Mouse (Mus musculus) heart, adult 11 months (tissue): ENCODE data around the gene Arhgap17.

Experiments
- DNase-seq: peaks from one replicate; pipeline ENCODE4 v3.0.0; 2022

Gene Arhgap17

GRCm38 (mm10) chr7:123369759-123370481 is at the start of gene Arhgap17, which contains the start of gene Lcmt1:
TSS of gene Arhgap17 (minus strand) at chr7:123369915.
TSS of gene Lcmt1 (plus strand) at chr7:123369784.
- DNase-seq, result peak; percentile 100

GRCm38 (mm10) chr7:123417661-123418060 is 47.9 kb upstream of the Arhgap17 start:
- peak; percentile 36 for DNase-seq

DNA sequence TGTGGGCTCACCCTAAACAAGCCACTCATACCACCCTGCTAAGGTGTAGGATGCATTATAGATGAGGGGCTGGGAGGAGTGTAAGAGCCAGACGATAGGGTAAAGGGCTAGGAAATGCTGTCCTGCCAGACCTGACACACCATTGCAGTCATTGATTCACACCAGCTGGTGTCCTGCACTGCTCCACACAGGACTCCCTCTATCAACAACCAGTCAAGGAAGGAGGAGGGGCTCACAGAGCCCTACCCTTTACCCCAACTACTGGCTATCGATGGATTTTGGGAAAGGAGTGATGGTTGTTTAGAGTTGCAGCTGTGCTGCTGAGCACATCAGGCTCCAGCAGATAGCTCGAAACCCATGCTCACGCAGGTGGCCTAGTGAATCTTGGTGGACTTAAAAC is 47.1 kb upstream of the Arhgap17 start:
- peak; percentile 85 for DNase-seq

- DNase-seq, result peak; percentile 68
These were observed 42.4 kb upstream of the Arhgap17 start for GRCm38 (mm10) chr7:123412143-123412542.

DNA sequence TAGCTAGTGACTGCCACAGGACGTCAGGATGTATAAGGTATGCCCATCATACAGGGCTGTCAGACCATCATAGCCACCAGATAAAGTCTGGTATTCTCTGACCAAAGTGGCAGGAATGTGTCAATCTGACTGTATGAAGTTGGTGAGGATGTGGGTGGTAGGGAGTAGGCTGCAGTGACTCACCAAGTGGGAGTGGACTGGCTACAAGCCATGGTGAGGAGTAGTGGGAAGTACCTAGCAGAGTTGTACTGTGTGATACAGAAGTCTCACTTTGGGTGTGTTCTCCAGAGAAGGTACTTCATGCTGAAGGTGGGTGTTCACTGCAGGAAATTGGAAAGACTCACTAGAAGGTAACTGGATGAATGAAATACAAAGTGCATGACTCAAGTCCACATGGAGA is 41.4 kb upstream of the Arhgap17 start:
- peak; percentile 93 for DNase-seq

GRCm38 (mm10) chr7:123410502-123410901 is 40.8 kb upstream of the Arhgap17 start:
- peak; percentile 42 for DNase-seq

GRCm38 (mm10) chr7:123406988-123407387 is 37.3 kb upstream of the Arhgap17 start:
- DNase-seq, result no peak

GRCm38 (mm10) chr7:123405619-123406018 is 35.9 kb upstream of the Arhgap17 start:
- no peak for DNase-seq

DNA sequence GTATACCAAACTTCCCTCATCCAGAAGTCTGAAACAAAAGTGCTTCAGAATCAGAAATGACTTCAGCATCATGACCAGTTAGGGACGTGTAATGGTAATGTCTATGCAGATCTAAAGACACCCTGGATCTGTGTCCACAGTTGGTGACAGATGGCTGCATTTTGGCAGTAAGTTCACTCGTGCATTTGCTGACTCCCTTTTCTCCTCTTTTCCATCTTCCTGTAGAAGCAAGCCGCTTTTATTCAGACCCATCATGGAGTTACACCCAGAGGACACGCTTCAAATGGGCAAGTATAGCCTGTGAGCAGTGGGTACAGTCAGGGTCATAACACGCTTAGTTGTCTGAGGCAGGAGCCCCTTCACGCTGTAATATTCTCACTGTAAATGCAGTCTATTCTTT is 34.5 kb upstream of the Arhgap17 start:
- no peak for DNase-seq

GRCm38 (mm10) chr7:123401121-123401520 is 31.4 kb upstream of the Arhgap17 start:
- no peak for DNase-seq

- no peak for DNase-seq
These were observed 29.6 kb upstream of the Arhgap17 start for GRCm38 (mm10) chr7:123399286-123399685.

DNA sequence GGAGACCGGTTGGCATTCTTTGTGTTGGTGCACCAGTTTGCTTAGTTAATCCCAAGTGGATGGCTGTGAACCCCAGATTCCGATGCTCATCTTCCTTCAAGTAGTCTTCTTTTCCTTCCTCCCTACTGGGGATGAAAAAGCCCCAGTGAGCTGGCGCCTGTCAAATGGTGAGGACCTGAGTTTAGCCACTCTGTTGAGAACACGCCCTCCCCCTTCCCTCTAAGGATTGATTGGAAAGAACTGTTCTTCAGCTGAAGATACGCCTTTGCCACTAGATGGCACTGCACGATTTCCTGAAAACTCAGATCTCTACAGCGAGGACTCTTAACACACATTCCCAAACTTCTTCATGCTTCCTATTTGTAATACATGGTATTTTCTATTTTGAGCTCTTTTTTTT is 29.1 kb upstream of the Arhgap17 start:
- no peak for DNase-seq

DNA sequence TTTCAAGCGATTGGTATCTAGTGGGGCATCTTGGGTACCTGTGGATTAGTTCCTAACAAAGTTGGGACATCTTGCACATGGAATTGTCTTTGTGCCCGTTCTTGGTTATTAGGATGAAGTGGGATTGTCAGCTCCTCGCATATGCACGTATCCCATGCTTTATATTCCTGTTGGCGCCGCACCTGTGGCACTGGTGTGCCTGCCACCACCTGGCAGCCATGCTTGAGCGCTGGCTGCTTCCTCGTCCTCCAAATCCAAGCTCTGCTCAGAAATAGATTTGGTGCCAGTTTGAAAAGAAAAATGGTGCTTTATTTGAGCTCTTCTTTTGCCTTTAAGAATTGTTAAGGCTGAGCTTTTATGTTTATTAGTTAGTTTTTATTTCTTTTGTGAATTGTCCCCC is 28.2 kb upstream of the Arhgap17 start:
- DNase-seq, result no peak

GRCm38 (mm10) chr7:123397369-123397768 is 27.7 kb upstream of the Arhgap17 start:
- peak; percentile 89 for DNase-seq

- peak; percentile 65 for DNase-seq
These were observed 27.2 kb upstream of the Arhgap17 start for GRCm38 (mm10) chr7:123396900-123397299.

GRCm38 (mm10) chr7:123394271-123394670 is 24.6 kb upstream of the Arhgap17 start:
- no peak for DNase-seq

DNA sequence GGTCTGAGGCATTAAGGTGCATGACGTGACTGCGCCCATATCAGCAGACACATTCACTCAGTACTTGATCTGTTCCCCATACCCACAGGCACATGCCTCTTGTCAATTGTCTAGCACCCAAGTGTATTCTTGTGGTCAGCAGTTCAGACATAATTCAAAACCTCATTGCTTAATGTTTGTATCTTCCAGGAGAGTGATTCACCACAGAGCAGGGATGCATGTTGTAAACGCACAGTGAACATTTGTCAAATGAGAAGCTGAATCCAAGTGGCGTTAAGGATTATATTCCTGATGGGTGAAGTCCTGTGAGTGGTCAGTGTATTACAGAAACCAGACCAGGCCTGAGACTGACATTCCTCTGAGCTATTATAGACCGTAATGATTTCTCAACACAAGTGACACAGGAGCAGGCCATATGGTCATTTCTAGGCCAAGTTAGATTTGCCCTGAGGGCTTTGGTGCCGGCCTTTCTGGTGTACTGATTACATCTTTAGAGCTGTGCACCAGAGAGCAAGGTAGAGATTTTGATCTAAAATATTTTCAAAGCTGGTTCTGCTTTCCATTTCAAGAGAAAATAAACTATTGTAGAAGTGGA is 20.1 kb upstream of the Arhgap17 start:
- no peak for DNase-seq

DNA sequence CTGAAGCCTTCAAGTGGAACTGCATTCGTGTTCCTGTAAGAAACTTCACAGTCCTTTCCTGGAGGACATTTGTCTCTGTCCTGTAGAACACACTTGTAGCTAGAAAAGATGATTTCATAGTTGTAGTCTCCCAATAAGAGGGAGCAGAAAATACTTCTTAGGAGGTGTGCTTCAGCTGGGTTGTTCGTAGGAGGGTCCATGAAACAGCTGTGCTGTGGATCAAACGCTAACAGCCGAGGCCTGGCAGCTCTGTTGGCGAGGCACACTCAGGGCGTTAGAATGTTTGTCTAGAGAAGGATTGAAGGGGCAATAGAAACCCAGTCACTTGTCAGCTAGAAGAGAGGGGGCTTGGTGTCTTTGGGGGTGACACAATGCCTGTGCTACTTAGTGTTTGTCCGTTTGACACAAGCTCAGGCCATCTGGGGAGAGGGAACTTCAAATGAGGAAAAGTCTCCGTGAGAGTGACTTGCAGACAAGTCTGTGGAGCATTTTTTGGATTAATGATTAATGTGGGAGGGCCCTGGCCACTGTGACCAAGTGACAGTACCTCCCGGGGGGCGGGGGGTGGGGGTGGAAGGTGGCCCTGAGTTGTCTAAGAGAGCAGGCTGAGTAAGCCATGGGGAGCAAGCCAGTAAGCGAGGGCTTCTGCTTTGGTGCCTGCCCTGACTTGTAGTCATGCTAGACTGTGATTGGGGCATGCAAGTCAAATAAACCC is 16.1 kb upstream of the Arhgap17 start:
- no peak for DNase-seq

- DNase-seq, result peak; percentile 100
These were observed 8.0 kb upstream of the Arhgap17 start for GRCm38 (mm10) chr7:123377443-123378400.

DNA sequence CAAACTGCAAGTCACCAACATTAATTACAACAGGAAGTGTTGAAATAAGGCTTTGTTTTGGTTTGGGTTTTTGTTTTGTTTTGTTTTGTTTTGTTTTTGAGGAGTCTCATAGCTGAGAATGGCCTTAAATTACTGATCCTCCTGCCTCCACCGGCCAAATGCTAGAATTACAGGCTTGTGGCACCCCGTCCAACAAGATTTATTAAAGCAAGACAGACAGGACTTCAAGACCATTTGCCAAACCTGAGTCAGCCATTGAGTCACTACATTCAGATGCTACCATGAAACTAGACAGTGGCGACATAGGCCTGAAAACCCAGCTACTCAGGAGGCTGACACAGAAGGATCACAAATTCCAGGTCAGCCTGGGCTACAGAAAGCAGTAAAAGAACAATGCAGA is 1.8 kb upstream of the Arhgap17 start:
- DNase-seq, result no peak

GRCm38 (mm10) chr7:123370700-123371099 is 985 bp upstream of the Arhgap17 start:
- no peak for DNase-seq
